Comparison of ENCODE assay signal across 8 mouse cellular contexts in genomic region chr12:86800765-86801147, GRCm38 (mm10).
DNase-seq lines count a peak whose midpoint lies in the region; ATAC-seq and TF ChIP-seq lines count a peak whose summit lies in the region.

No protein-coding gene starts in this region.

- peak; percentile 86 for DNase-seq in gastrocnemius, adult 18-20 months (ENCODE audit: low spot score)
- DNase-seq in gastrocnemius, postnatal 10 days: no peak
- no peak for DNase-seq in Patski (ENCODE audit: low read depth, low spot score)
- no peak for DNase-seq in thymus, postnatal 4 days

- no peaks in the 10 kb centered on the region for H3K36me3 ChIP-seq in forebrain, embryonic 12.5 days (replicated peaks)
- H3K36me3 ChIP-seq in hindbrain, embryonic 13.5 days: no peaks in the 10 kb centered on the region
- no peaks in the 10 kb centered on the region for H3K36me3 ChIP-seq in liver, embryonic 15.5 days (replicated peaks)
- H3K36me3 ChIP-seq in neural tube, embryonic 13.5 days: no peaks in the 10 kb centered on the region

- WGBS in forebrain, embryonic 12.5 days: 1% methylated on average over 7 of the region's 7 CpGs
- under 1% methylated on average over 7 of the region's 7 CpGs for WGBS in hindbrain, embryonic 13.5 days
- 0% methylated on average over 7 of the region's 7 CpGs for WGBS in liver, embryonic 15.5 days (ENCODE audit: insufficient replicate concordance)
- 1% methylated on average over 7 of the region's 7 CpGs for WGBS in neural tube, embryonic 13.5 days

- CTCF ChIA-PET in Patski (lab: Charles Lee): interaction anchor here (1.8 to 9.7 kb wide), 7 partner anchors 24 to 123 kb away, joined by 4 to 76 read pairs (median 10); no protein-coding TSS in a partner anchor

- H3K9me3 ChIP-seq in forebrain, embryonic 12.5 days: no peaks in the 10 kb centered on the region
- H3K9me3 ChIP-seq in hindbrain, embryonic 13.5 days: no peaks in the 10 kb centered on the region
- H3K9me3 ChIP-seq in liver, embryonic 15.5 days (replicated peaks): no peaks in the 10 kb centered on the region
- H3K9me3 ChIP-seq in neural tube, embryonic 13.5 days: no peaks in the 10 kb centered on the region

- POLR2A ChIA-PET in Patski (lab: Charles Lee): interaction anchor here (0.6 to 4.5 kb wide), 10 partner anchors 14 to 135 kb away, joined by 3 to 22 read pairs (median 6); no protein-coding TSS in a partner anchor

- TF ChIP-seq CTCF in Patski (IDR thresholded peaks at IDR 0.05): no peak

- peak; percentile 56 for ATAC-seq in Patski
- peak; percentile 21; the same call in 1 of the 2 replicates for ATAC-seq in forebrain, embryonic 12.5 days (ENCODE audit: low FRiP score)
- peak; percentile 5; the same call in 1 of the 2 replicates for ATAC-seq in hindbrain, embryonic 13.5 days (ENCODE audit: low FRiP score)
- ATAC-seq in liver, embryonic 15.5 days (ENCODE audit: insufficient read depth): peak; percentile 70
- ATAC-seq in neural tube, embryonic 13.5 days (ENCODE audit: low read depth): peak; percentile 4

- peaks cover 75% of the 10 kb centered on the region for H3K4me1 ChIP-seq in forebrain, embryonic 12.5 days
- H3K4me1 ChIP-seq in hindbrain, embryonic 13.5 days (replicated peaks): peaks cover 77% of the 10 kb centered on the region
- H3K4me1 ChIP-seq in liver, embryonic 15.5 days (replicated peaks): peaks cover 61% of the 10 kb centered on the region
- H3K4me1 ChIP-seq in neural tube, embryonic 13.5 days (replicated peaks): peaks cover 78% of the 10 kb centered on the region

- no peaks in the 10 kb centered on the region for H3K27me3 ChIP-seq in Patski
- peaks cover 4% of the 10 kb centered on the region; the same call in 1 of the 2 replicates for H3K27me3 ChIP-seq in forebrain, embryonic 12.5 days
- no peaks in the 10 kb centered on the region for H3K27me3 ChIP-seq in hindbrain, embryonic 13.5 days
- peaks cover 37% of the 10 kb centered on the region for H3K27me3 ChIP-seq in liver, embryonic 15.5 days
- no peaks in the 10 kb centered on the region for H3K27me3 ChIP-seq in neural tube, embryonic 13.5 days

- peak overlapping the region; percentile 46 for H3K4me2 ChIP-seq in forebrain, embryonic 12.5 days
- peak overlapping the region; percentile 46 for H3K4me2 ChIP-seq in hindbrain, embryonic 13.5 days
- H3K4me2 ChIP-seq in liver, embryonic 15.5 days: peak overlapping the region; percentile 67
- H3K4me2 ChIP-seq in neural tube, embryonic 13.5 days: peak overlapping the region; percentile 44

- H3K4me3 ChIP-seq in forebrain, embryonic 12.5 days (replicated peaks): peak overlapping the region; percentile 16
- H3K4me3 ChIP-seq in hindbrain, embryonic 13.5 days: no peak overlapping the region
- peak overlapping the region; percentile 31 for H3K4me3 ChIP-seq in liver, embryonic 15.5 days (replicated peaks)
- no peak overlapping the region for H3K4me3 ChIP-seq in neural tube, embryonic 13.5 days

- H3K9ac ChIP-seq in forebrain, embryonic 12.5 days: peak overlapping the region; percentile 31
- H3K9ac ChIP-seq in hindbrain, embryonic 13.5 days: peak overlapping the region; percentile 71
- H3K9ac ChIP-seq in liver, embryonic 15.5 days: peak overlapping the region; percentile 32; the same call in 1 of the 2 replicates
- H3K9ac ChIP-seq in neural tube, embryonic 13.5 days: peak overlapping the region; percentile 65

- in situ Hi-C loops in Patski (cut with MboI; ENCODE audit: low pct_unique_long_range_greater_than_20kb): no loop called here

- H3K27ac ChIP-seq in forebrain, embryonic 12.5 days: peak overlapping the region; percentile 98
- peak overlapping the region; percentile 100 for H3K27ac ChIP-seq in hindbrain, embryonic 13.5 days
- peak overlapping the region; percentile 75 for H3K27ac ChIP-seq in liver, embryonic 15.5 days (replicated peaks)
- peak overlapping the region; percentile 99 for H3K27ac ChIP-seq in neural tube, embryonic 13.5 days (replicated peaks)

Comparison
In these comparisons a context has a peak if more than half of its experiments do, and no peak if none do; other contexts are left out.
1. ATAC-seq: peak in every context shown above with its lines; median percentile 70 in liver, embryonic 15.5 days; 56 in Patski; 21 in forebrain, embryonic 12.5 days; 5 in hindbrain, embryonic 13.5 days; 4 in neural tube, embryonic 13.5 days.
2. H3K4me3 ChIP-seq: peak in forebrain, embryonic 12.5 days (single experiment) and liver, embryonic 15.5 days (single experiment); none in hindbrain, embryonic 13.5 days (single experiment) and neural tube, embryonic 13.5 days (single experiment).
3. Peak in every context shown above with its lines, with median percentiles within 50 percentile points of each other: H3K27ac ChIP-seq, H3K4me2 ChIP-seq and H3K9ac ChIP-seq.